Mouse (Mus musculus): Measurements from ENCODE around the gene Cdk2ap2.
"Not testable (repeated sequence)": the region's sequence is repeated elsewhere in the genome, so short reads cannot be mapped to it uniquely, and the experiment has no call there.

The Cdk2ap2 gene

GRCm38 (mm10) chr19:4068242-4068641, 28.7 kb upstream of the Cdk2ap2 start:
- not testable (repeated sequence) for DNase-seq

DNA sequence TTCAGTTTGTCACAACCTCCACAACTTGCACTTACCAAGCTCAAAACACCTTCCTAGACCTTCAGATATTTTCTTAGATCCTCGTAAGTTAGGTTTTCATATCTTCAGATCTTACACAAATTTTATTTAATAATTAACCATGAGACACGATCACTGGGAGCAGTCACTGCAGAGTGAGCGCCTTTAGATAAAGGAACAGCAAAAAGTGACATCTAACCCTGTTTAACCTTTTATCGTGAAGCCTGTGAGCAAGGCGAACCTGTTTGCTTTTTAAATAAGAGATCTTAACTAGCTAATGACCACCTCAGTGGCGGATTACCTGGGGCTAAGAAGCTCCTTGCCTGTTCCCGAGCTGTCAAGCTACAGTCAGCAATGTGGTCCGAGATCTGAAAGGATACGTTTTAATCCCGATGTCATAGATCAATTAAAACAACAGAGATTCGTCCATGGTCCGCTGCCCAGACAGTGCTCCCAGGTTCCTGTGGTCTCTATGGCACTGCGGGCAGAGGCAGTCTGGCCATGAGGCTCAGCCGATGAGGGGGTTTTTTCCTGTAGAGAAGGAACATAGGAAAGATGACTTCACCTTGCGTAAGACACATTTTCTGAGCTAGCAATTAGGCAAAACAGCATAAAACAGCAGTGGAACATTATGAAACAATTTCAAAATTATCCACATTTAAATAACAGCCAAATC, 28.1 kb upstream of the Cdk2ap2 start:
- DNase-seq = no peak

- DNase-seq = no peak
Measured at GRCm38 (mm10) chr19:4070311-4070710, 26.7 kb upstream of the Cdk2ap2 start.

- DNase-seq = no peak
Measured at GRCm38 (mm10) chr19:4070756-4071155, 26.2 kb upstream of the Cdk2ap2 start.

- no peak for DNase-seq
Measured at GRCm38 (mm10) chr19:4071406-4071805, 25.6 kb upstream of the Cdk2ap2 start.

DNA sequence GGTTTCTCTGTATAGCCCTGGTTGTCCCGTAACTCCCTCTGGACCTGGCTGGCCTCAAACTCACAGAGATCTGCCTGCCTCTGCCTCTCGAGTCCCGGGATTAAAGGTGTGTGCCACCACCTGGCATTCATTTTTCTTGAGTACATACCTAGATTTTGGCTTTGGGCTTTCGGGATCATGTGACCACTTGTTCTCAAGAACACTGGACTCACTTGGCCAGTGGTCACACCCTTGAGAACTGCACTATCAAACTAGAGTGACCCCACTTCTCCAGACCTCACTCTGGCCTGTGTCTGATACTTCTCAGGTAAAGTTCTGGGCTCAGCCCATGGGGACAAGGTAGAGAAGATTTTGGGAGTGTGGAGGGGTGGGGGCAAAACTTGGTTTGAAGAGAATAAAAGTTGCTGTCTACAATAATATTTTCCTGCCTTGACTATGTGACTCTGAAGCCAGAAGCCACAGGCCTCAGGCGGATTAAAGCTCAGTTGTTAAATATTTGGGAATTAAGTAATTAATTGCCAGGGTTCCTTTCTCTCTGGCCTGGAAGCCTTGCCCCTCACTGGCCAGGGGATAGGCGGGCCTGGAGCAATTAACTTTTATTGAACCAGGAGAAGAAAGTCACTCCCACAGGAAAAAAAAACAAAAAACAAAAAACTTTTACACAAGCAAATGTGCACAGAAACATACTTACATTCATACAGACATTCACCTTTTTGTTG, 24.1 kb upstream of the Cdk2ap2 start:
- DNase-seq = no peak

DNA sequence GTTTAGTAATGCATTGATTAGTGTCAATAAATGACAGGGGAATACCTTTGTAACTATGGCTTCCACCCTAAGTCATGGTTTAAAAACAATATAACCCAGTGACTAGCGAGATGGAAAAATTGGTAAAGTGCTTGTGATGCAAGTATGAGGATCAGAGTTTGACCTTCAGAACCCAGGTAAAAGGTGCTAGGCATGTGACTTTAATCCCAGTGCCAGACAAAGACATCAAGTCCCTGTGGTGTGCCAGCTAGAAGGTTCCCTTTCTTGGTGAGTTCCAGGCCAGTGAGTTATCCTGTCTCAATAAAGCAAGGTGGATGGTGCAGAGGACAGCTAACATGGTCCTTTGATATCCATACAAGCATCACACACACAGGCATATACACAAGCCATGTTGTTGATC, 21.5 kb upstream of the Cdk2ap2 start:
- no peak for DNase-seq

GRCm38 (mm10) chr19:4079594-4079993, 17.4 kb upstream of the Cdk2ap2 start:
- DNase-seq = no peak

DNA sequence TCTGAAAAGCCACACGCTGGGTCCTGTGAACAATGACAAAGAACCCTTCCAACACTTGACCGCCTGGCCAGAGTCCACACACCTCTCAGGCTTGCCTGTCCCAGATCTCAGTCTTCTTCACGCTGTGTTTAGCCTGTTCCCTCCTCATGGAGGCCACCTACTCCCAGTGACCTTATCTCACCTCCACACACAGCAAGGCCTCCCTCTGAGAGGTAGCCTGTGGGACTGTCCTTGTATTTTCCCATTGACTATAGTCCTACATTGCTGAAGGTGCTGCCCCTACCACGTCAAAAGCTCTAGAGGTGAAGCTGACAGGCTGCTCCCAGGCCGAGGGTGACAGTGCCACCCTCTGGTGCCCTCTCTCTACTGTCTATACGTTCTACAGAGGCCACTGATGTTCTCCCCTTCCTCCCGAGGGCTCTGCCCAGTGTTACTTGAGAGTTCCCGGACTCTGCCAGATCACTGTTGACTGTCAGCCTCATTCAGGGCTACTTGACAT, 16.4 kb upstream of the Cdk2ap2 start:
- DNase-seq = no peak

DNA sequence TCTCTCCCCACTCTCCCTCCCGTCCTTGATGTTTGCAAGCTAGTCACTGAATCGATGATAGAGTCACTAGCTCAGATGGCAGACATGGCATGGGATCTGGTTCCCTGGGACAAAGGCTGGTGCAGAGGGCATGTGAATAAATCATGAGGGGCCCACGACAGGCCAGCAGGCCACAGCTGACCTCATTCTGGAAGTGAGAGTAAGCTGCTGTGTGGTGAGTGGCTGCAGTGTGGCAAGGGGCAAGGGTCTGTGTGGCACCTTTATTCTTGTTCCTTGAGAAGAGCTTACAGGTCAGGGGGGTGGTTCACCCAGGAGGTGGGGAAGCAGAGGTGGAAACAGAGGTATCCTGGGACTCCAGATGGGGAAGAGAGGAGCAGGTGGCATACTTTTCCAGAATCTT, 15.6 kb upstream of the Cdk2ap2 start, which contains the start of gene Cabp2:
Gene Cabp2, plus strand, starts transcription at position 185 of the 400 bp plus-strand sequence.
- no peak for DNase-seq

GRCm38 (mm10) chr19:4082219-4082965, 14.6 kb upstream of the Cdk2ap2 start:
- DNase-seq = no peak

DNA sequence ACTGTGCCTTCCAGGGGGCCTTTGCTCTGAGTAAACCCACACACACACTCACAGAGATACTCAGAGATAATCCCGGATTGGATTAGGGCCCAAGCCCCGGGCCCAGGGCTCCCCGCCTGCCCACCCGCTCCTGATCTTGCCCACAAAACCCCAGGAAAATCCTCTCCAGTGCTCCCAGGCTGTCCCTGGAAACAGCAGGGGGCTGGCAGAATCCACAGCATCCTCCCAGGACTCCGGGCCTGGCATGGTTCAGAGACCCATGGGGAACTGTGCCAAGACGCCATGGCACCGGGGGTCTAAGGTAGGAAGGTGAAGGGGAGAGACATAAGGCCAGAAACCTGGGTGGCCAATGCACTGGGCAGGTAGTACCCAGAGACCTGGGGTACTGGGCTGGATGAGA, 13.7 kb upstream of the Cdk2ap2 start:
- DNase-seq = no peak

GRCm38 (mm10) chr19:4083826-4084225, 13.2 kb upstream of the Cdk2ap2 start:
- no peak for DNase-seq

GRCm38 (mm10) chr19:4084984-4085383, 12.0 kb upstream of the Cdk2ap2 start:
- DNase-seq = no peak

DNA sequence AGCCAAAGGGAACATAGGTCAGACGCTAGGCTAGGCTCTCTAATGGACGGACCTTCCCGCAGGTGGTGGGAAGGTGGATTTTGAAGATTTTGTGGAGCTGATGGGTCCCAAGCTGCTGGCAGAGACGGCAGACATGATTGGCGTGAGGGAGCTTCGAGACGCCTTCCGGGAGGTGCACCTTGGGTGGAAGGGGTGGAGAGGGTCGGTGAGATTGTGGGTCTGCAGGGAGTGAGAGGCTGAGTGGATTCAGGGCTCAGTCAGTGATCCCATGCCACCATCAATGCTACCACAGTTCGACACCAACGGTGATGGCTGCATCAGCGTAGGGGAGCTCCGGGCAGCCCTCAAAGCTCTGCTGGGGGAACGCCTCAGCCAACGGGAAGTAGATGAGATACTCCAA, 10.8 kb upstream of the Cdk2ap2 start:
- no peak for DNase-seq

DNA sequence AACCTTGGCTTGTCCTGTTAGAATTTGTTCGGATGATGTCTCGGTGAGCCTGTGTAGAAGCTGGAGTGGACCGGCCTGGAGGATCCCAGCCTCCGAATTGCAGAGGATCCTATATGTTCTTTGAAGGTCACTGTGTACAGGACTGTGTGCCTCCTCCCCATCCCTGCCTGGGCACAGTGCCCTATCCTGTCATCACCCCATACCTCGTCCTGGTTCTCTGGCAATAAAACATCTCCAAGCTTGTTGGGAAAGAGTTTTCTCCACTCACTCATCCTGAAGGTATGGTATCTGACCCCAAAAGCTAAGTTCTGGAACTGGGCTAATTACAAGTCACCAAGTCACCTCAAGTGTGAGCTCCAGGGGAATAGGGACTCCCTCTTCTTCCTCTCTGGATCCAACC, 9.9 kb upstream of the Cdk2ap2 start:
- DNase-seq = no peak

DNA sequence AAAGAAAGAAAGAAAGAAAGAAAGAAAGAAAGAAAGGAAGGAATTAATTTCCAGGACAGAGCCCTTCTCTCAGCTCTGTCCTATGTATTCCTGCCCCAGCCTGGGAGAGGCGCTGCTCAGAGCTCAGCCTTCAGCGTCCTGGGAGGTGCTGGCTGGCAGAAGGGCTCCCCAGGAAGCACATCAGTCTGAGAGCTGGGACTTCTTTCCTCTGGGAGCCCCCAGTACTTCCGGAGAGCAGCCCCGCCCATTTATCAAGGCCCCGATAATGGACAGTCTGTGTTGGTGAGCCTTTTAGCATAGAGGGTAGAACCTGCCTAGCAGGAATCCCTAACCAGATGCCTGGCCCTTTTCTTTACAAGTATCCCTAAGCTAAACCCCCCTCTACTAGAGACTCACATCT, 8.8 kb upstream of the Cdk2ap2 start:
- no peak for DNase-seq

DNA sequence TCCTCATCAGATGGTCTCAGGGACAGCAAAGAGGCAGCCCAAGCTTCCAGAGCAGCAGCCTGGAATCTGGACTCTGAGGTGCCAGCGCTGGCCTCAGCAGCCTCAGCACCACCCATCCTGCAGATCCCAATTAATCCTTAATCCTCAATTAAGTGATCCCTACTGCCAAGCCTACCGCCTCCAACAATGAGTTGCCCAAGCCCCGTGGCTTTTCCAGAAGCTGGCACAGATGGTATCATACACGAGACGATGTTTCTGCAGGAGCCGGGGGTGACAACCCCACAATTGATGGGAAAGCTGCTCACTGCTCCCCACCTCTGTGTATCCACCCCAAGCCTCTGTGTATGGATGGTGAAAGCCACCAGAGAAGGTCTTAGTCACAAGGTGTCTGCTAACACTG, 7.9 kb upstream of the Cdk2ap2 start:
- no peak for DNase-seq

GRCm38 (mm10) chr19:4090446-4090845, 6.5 kb upstream of the Cdk2ap2 start:
- DNase-seq = no peak

DNA sequence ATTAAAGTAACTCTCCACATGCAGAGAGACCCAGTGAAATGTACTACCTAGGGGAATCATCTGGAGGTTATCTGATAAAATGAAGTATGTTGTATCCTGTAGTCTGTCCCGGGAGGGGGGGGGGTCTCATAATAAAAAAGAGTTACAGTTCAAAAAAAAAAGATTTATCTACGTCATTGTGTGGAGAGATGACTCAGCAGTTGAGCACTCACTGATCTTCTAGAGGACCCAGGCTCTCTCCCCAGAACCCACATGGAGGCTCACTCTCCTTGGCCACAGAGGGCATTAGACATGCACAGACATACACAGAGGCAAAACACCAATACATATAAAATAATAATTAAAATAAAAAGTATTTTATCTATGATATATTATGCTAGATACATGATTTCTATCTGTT, 5.6 kb upstream of the Cdk2ap2 start:
- DNase-seq = no peak

- DNase-seq = no peak
Measured at GRCm38 (mm10) chr19:4092750-4093149, 4.2 kb upstream of the Cdk2ap2 start.

DNA sequence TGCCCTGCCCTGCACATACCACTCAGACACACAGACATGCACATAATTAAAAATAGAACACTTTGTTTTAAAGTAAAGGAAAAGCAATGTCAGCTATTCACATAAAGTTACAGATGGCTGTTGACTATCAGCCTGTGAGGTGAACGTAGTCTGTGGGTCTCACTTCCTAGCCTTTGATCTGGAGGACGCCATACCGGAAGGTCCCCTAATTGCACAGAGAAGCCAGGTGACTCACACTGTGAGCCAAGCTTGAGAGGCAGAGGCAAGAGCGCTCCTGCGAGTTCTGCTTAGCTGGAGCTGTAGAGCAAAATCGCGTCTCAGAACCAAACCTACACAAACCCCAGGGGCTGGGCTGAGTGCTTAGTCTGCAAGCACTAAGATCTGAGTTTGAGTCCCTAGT, 3.2 kb upstream of the Cdk2ap2 start:
- no peak for DNase-seq

- DNase-seq = no peak
Measured at GRCm38 (mm10) chr19:4094348-4094747, 2.6 kb upstream of the Cdk2ap2 start.

All from embryo, embryonic 11 days (tissue).